Mouse (Mus musculus) heart, embryonic 10.5 days (tissue): Measurements from ENCODE around the gene Poln. TPM values are rescaled to one million over a fixed set of nuclear protein-coding genes. Genes with fewer than 3 reads are reported as not detected.

Source experiments
- DNase-seq: peaks from one replicate; pipeline ENCODE4 v3.0.0-alpha.2; 2017; ENCODE audit warnings: low spot score
- H3K27ac ChIP-seq: fragments of 300-500 bp; sonication (generic); 2 replicates; pipeline ENCODE4 v1.5.1; 2016; ENCODE audit warnings: mild to moderate bottlenecking
- H3K27me3 ChIP-seq: fragments of 300-500 bp; sonication (generic); 2 replicates; pipeline ENCODE4 v1.6.1; 2016; ENCODE audit warnings: mild to moderate bottlenecking; ENCODE audit not compliant: poor library complexity, insufficient read depth, severe bottlenecking
- H3K36me3 ChIP-seq: fragments of 300-500 bp; sonication (generic); 2 replicates; pipeline ENCODE4 v1.6.1; 2016; ENCODE audit warnings: mild to moderate bottlenecking, moderate library complexity
- H3K4me1 ChIP-seq: fragments of 300-500 bp; sonication (generic); 2 replicates; pipeline ENCODE4 v1.6.1; 2016; ENCODE audit warnings: mild to moderate bottlenecking
- H3K4me3 ChIP-seq: fragments of 300-500 bp; sonication (generic); 2 replicates; pipeline ENCODE4 v1.5.1; 2016; ENCODE audit warnings: mild to moderate bottlenecking, moderate library complexity
- H3K9me3 ChIP-seq: fragments of 300-500 bp; sonication (generic); 2 replicates; pipeline ENCODE4 v1.6.1; 2016; ENCODE audit warnings: mild to moderate bottlenecking, moderate library complexity
- WGBS: fragments of 180-500 bp; shearing (Covaris S2); methylation state at CpG from one replicate; pipeline ENCODE4 v1.1.7; 2016; 5-methylcytosine and 5-hydroxymethylcytosine counted together
- polyA plus RNA-seq: library from polyadenylated mRNA; unstranded; fragments of >200 nt; fragmentation: Nextera tagmentation; extraction: Ambion mirVana; gene quantifications from 2 replicates; pipeline ENCODE4 v1.2.1, GENCODE M21; 2016

Poln gene
- polyA plus RNA-seq, 1 experiment from 2014 or later: 0.64 TPM

GRCm38 (mm10) chr5:34196423-34196822, 27.2 kb upstream of the Poln start:
- 71% methylated on average over 7 of the region's 7 CpGs for WGBS
- H3K36me3 ChIP-seq: no peaks in the 10 kb centered on the region
- no peak for DNase-seq

GRCm38 (mm10) chr5:34195786-34196185, 26.5 kb upstream of the Poln start:
- no peaks in the 10 kb centered on the region for H3K9me3 ChIP-seq
- no peak overlapping the region for H3K27ac ChIP-seq
- WGBS: 90% methylated on average over 12 of the region's 12 CpGs
- no peak overlapping the region for H3K4me3 ChIP-seq
- peaks cover 11% of the 10 kb centered on the region; the same call in 1 of the 2 replicates for H3K27me3 ChIP-seq
- peaks cover 12% of the 10 kb centered on the region; the same call in 1 of the 2 replicates for H3K4me1 ChIP-seq
- DNase-seq: no peak
- H3K36me3 ChIP-seq: no peaks in the 10 kb centered on the region

More at GRCm38 (mm10) chr5:34196423-34196822, 27.2 kb upstream of the Poln start:
- Histone ChIP-seq H3K9me3 (no peaks in the 10 kb centered on the region), H3K27me3 (peaks cover 11% of the 10 kb centered on the region; the same call in 1 of the 2 replicates), H3K27ac (no peak overlapping the region), H3K4me1 (peaks cover 16% of the 10 kb centered on the region; the same call in 1 of the 2 replicates), H3K4me3 (no peak overlapping the region)

GRCm38 (mm10) chr5:34194975-34195662, 25.9 kb upstream of the Poln start:
- Histone ChIP-seq H3K36me3 (no peaks in the 10 kb centered on the region), H3K4me1 (peaks cover 17% of the 10 kb centered on the region), H3K27ac (no peak overlapping the region), H3K4me3 (no peak overlapping the region), H3K9me3 (no peaks in the 10 kb centered on the region), H3K27me3 (peaks cover 11% of the 10 kb centered on the region; the same call in 1 of the 2 replicates)
- no peak for DNase-seq
- 76% methylated on average over 6 of the region's 6 CpGs for WGBS

- Histone ChIP-seq H3K36me3 (no peaks in the 10 kb centered on the region), H3K27me3 (peaks cover 14% of the 10 kb centered on the region; the same call in 1 of the 2 replicates), H3K4me1 (peaks cover 22% of the 10 kb centered on the region), H3K9me3 (no peaks in the 10 kb centered on the region), H3K27ac (no peak overlapping the region), H3K4me3 (no peak overlapping the region)
- DNase-seq: no peak
- WGBS: 28% methylated on average over 1 of the region's 1 CpGs
These were observed 25.2 kb upstream of the Poln start for GRCm38 (mm10) chr5:34194426-34194825.

DNA sequence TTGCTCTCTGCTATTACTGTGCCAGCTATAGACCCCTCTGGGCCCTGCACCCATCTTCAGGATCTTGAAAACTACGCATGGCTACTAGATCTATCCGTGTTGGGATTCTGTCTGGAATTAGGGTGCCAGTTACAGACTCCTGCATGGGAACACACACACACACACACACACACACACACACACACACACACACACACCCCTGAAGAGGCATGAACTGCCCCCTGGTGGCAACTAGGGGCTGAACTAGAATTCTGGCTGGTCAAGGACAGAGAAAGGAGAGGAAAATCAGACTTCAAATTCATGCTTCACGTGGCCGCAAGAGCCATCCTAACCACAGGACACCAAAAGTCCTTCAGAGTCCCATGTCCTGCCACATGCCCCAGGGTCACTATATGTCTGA, 22.6 kb upstream of the Poln start:
- H3K27ac ChIP-seq: no peak overlapping the region
- H3K27me3 ChIP-seq: 0 out of 2 replicates have a peak, but pooled peaks cover 7% of the 10 kb centered on the region
- H3K9me3 ChIP-seq: no peaks in the 10 kb centered on the region
- 72% methylated on average over 4 of the region's 4 CpGs for WGBS
- no peak for DNase-seq
- no peak overlapping the region for H3K4me3 ChIP-seq
- H3K4me1 ChIP-seq: peaks cover 38% of the 10 kb centered on the region
- H3K36me3 ChIP-seq: no peaks in the 10 kb centered on the region

DNA sequence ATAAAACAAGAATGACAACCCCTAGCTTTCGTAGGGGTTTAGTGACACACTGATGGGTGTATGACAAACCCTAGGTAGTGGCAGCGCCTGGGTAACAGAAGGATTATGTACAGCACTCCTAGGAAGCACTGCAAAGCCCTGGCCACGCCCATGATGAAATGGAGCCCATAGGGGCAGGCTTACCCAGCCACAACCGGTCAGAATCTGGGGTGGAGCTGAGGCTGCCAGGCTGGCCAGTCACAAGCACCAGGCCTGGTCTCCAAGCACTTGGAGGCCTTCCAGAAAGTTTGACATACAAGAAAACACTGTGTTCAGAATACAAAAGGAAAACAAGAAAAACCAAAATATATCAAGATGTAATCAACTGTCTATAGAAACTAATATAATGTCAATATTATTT, 21.8 kb upstream of the Poln start:
- H3K27me3 ChIP-seq: 0 out of 2 replicates have a peak, but pooled peaks cover 7% of the 10 kb centered on the region
- peaks cover 38% of the 10 kb centered on the region for H3K4me1 ChIP-seq
- no peak overlapping the region for H3K4me3 ChIP-seq
- WGBS: 52% methylated on average over 4 of the region's 4 CpGs
- no peak overlapping the region for H3K27ac ChIP-seq
- no peaks in the 10 kb centered on the region for H3K9me3 ChIP-seq
- no peaks in the 10 kb centered on the region for H3K36me3 ChIP-seq
- DNase-seq: no peak

- Histone ChIP-seq H3K27ac (no peak overlapping the region), H3K4me3 (no peak overlapping the region), H3K27me3 (0 out of 2 replicates have a peak, but pooled peaks cover 7% of the 10 kb centered on the region), H3K4me1 (peaks cover 50% of the 10 kb centered on the region), H3K9me3 (no peaks in the 10 kb centered on the region), H3K36me3 (no peaks in the 10 kb centered on the region; the same call in 1 of the 2 replicates)
- DNase-seq: no peak
- 42% methylated on average over 1 of the region's 1 CpGs for WGBS
These were observed 20.3 kb upstream of the Poln start for GRCm38 (mm10) chr5:34189521-34189920.

DNA sequence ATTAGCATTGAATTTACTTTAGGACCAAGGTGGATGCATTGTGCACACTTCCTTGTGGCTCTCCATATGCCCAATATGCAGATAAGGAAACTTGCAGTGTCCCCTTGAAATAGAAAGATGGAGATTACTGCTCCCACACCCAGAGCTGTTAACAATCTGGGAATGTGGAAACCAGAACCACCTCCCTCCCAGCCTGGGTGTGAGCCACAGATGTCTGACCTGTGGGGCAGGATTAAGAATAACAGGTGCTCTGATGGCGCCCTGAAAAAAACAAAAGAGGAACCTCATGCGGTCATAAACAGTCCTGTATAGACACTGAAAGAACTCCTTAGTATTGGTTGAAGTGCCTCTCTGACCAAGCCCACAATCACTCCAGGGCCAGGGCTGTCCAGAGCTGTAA, 19.6 kb upstream of the Poln start:
- Histone ChIP-seq H3K9me3 (no peaks in the 10 kb centered on the region), H3K4me3 (peak overlapping the region; percentile 86; the same call in 1 of the 2 replicates), H3K27ac (no peak overlapping the region; the same call in 1 of the 2 replicates), H3K4me1 (peaks cover 57% of the 10 kb centered on the region), H3K36me3 (no peaks in the 10 kb centered on the region; the same call in 1 of the 2 replicates), H3K27me3 (peaks cover 7% of the 10 kb centered on the region; the same call in 1 of the 2 replicates)
- DNase-seq: no peak
- 77% methylated on average over 2 of the region's 2 CpGs for WGBS

GRCm38 (mm10) chr5:34187601-34188316, 18.5 kb upstream of the Poln start, which contains the start of gene Mxd4:
TSS of gene Mxd4 (minus strand) at chr5:34187720.
- Histone ChIP-seq H3K9me3 (no peaks in the 10 kb centered on the region), H3K27me3 (peaks cover 7% of the 10 kb centered on the region; the same call in 1 of the 2 replicates), H3K4me3 (peak within 1 kb of the TSS; percentile 86), H3K36me3 (no peaks in the 10 kb centered on the region; the same call in 1 of the 2 replicates), H3K4me1 (peaks cover 68% of the 10 kb centered on the region), H3K27ac (peak within 1 kb of the TSS; percentile 91)
- WGBS: under 1% methylated on average over 60 of the region's 60 CpGs
- peak; percentile 100 for DNase-seq

- peaks cover 7% of the 10 kb centered on the region; the same call in 1 of the 2 replicates for H3K27me3 ChIP-seq
- H3K27ac ChIP-seq: peak overlapping the region; percentile 91
- DNase-seq: peak; percentile 81
- H3K9me3 ChIP-seq: no peaks in the 10 kb centered on the region
- peaks cover 72% of the 10 kb centered on the region for H3K4me1 ChIP-seq
- peak overlapping the region; percentile 86 for H3K4me3 ChIP-seq
- WGBS: under 1% methylated on average over 46 of the region's 46 CpGs
- H3K36me3 ChIP-seq: peaks cover 7% of the 10 kb centered on the region
These were observed 17.7 kb upstream of the Poln start for GRCm38 (mm10) chr5:34186961-34187391.

GRCm38 (mm10) chr5:34186391-34186790, 17.1 kb upstream of the Poln start:
- DNase-seq: peak; percentile 76
- Histone ChIP-seq H3K27ac (peak overlapping the region; percentile 91), H3K4me1 (peaks cover 72% of the 10 kb centered on the region), H3K36me3 (peaks cover 13% of the 10 kb centered on the region), H3K9me3 (no peaks in the 10 kb centered on the region), H3K27me3 (peaks cover 7% of the 10 kb centered on the region; the same call in 1 of the 2 replicates), H3K4me3 (peak overlapping the region; percentile 86)
- 67% methylated on average over 2 of the region's 2 CpGs for WGBS

GRCm38 (mm10) chr5:34185791-34186190, 16.5 kb upstream of the Poln start:
- Histone ChIP-seq H3K4me1 (peaks cover 69% of the 10 kb centered on the region), H3K27ac (no peak overlapping the region), H3K27me3 (peaks cover 7% of the 10 kb centered on the region; the same call in 1 of the 2 replicates), H3K4me3 (peak overlapping the region; percentile 86), H3K9me3 (no peaks in the 10 kb centered on the region), H3K36me3 (peaks cover 17% of the 10 kb centered on the region)
- DNase-seq: peak; percentile 61
